Mouse (Mus musculus) liver, embryonic 12.5 days (tissue): Measurements from ENCODE around the gene Tcf7l2. TPM values are rescaled to one million over a fixed set of nuclear protein-coding genes. Genes with fewer than 3 reads are reported as not detected.
A peak's percentile ranks its signal among the peaks of the same experiment; 100 is the strongest.

Experiments
- ATAC-seq: fragments of 200-750 bp; cut with Nextera tagmentation; 2 replicates; pipeline ENCODE4 v1.8.0; 2017; ENCODE audit warnings: moderate number of reproducible peaks, mild to moderate bottlenecking, moderate library complexity
- H3K27ac ChIP-seq: fragments of 300-500 bp; sonication (generic); 2 replicates; pipeline ENCODE4 v1.5.1; 2016; ENCODE audit warnings: mild to moderate bottlenecking
- H3K27me3 ChIP-seq: fragments of 300-500 bp; sonication (generic); replicated peaks from 2 replicates; pipeline ENCODE4 v1.6.1; 2016; ENCODE audit warnings: mild to moderate bottlenecking, moderate library complexity
- H3K36me3 ChIP-seq: fragments of 300-500 bp; sonication (generic); 2 replicates; pipeline ENCODE4 v1.6.1; 2016; ENCODE audit warnings: mild to moderate bottlenecking, moderate library complexity
- H3K4me1 ChIP-seq: fragments of 300-500 bp; sonication (generic); 2 replicates; pipeline ENCODE4 v1.6.1; 2016
- H3K4me2 ChIP-seq: fragments of 300-500 bp; sonication (generic); 2 replicates; pipeline ENCODE4 v1.6.1; 2016; ENCODE audit warnings: mild to moderate bottlenecking, moderate library complexity
- H3K4me3 ChIP-seq: fragments of 300-500 bp; sonication (generic); 2 replicates; pipeline ENCODE4 v1.5.1; 2016; ENCODE audit warnings: mild to moderate bottlenecking, moderate library complexity
- H3K9ac ChIP-seq: fragments of 300-500 bp; sonication (generic); 2 replicates; pipeline ENCODE4 v1.6.1; 2016; ENCODE audit warnings: mild to moderate bottlenecking, moderate library complexity
- H3K9me3 ChIP-seq: fragments of 300-500 bp; sonication (generic); replicated peaks from 2 replicates; pipeline ENCODE4 v1.6.1; 2016; ENCODE audit warnings: mild to moderate bottlenecking, moderate library complexity
- WGBS: fragments of 180-500 bp; shearing (Covaris S2); methylation state at CpG from one replicate; pipeline ENCODE4 v1.1.7; 2016; ENCODE audit not compliant: insufficient replicate concordance; 5-methylcytosine and 5-hydroxymethylcytosine counted together
- polyA plus RNA-seq: library from polyadenylated mRNA; unstranded; fragments of >200 nt; fragmentation: Nextera tagmentation; extraction: Ambion mirVana; gene quantifications from 2 replicates; pipeline ENCODE4 v1.2.1, GENCODE M21; 2016

The Tcf7l2 gene
- polyA plus RNA-seq, 1 experiment from 2014 or later, result 23.0 TPM

GRCm38 (mm10) chr19:55708031-55708554, 33.5 kb upstream of the Tcf7l2 start:
- Histone ChIP-seq H3K36me3 (no peaks in the 10 kb centered on the region), H3K4me1 (no peaks in the 10 kb centered on the region), H3K27ac (no peak overlapping the region), H3K27me3 (peaks cover 8% of the 10 kb centered on the region; the same call in 1 of the 2 replicates), H3K9me3 (no peaks in the 10 kb centered on the region), H3K4me2 (no peak overlapping the region), H3K4me3 (no peak overlapping the region), H3K9ac (no peak overlapping the region)
- no peak for ATAC-seq
- WGBS, result 76% methylated on average over 8 of the region's 8 CpGs

GRCm38 (mm10) chr19:55710841-55711240, 30.8 kb upstream of the Tcf7l2 start:
- Histone ChIP-seq H3K9me3 (no peaks in the 10 kb centered on the region), H3K4me1 (peaks cover 9% of the 10 kb centered on the region; the same call in 1 of the 2 replicates), H3K36me3 (no peaks in the 10 kb centered on the region), H3K4me3 (no peak overlapping the region), H3K4me2 (no peak overlapping the region), H3K9ac (no peak overlapping the region), H3K27ac (no peak overlapping the region), H3K27me3 (peaks cover 8% of the 10 kb centered on the region)
- ATAC-seq, result no peak
- 70% methylated on average over 5 of the region's 5 CpGs for WGBS

- 68% methylated on average over 5 of the region's 5 CpGs for WGBS
- Histone ChIP-seq H3K4me3 (no peak overlapping the region), H3K27me3 (peaks cover 15% of the 10 kb centered on the region), H3K27ac (no peak overlapping the region), H3K4me2 (no peak overlapping the region), H3K36me3 (no peaks in the 10 kb centered on the region), H3K4me1 (peaks cover 9% of the 10 kb centered on the region; the same call in 1 of the 2 replicates), H3K9ac (no peak overlapping the region), H3K9me3 (no peaks in the 10 kb centered on the region)
- no peak for ATAC-seq
Measured at GRCm38 (mm10) chr19:55711701-55712100, 29.9 kb upstream of the Tcf7l2 start.

- WGBS, result 80% methylated on average over 2 of the region's 2 CpGs
Measured at GRCm38 (mm10) chr19:55712678-55713077, 28.9 kb upstream of the Tcf7l2 start.

GRCm38 (mm10) chr19:55714015-55714414, 27.6 kb upstream of the Tcf7l2 start:
- Histone ChIP-seq H3K4me2 (no peak overlapping the region), H3K4me1 (peaks cover 10% of the 10 kb centered on the region; the same call in 1 of the 2 replicates), H3K27ac (no peak overlapping the region), H3K4me3 (no peak overlapping the region), H3K9ac (no peak overlapping the region), H3K36me3 (no peaks in the 10 kb centered on the region), H3K27me3 (peaks cover 15% of the 10 kb centered on the region), H3K9me3 (no peaks in the 10 kb centered on the region)
- WGBS, result 35% methylated on average over 4 of the region's 4 CpGs
- no peak for ATAC-seq

More at GRCm38 (mm10) chr19:55712678-55713077, 28.9 kb upstream of the Tcf7l2 start:
- H3K27ac ChIP-seq, result no peak overlapping the region
- peaks cover 9% of the 10 kb centered on the region; the same call in 1 of the 2 replicates for H3K4me1 ChIP-seq
- H3K4me3 ChIP-seq, result no peak overlapping the region
- peaks cover 15% of the 10 kb centered on the region for H3K27me3 ChIP-seq
- H3K9ac ChIP-seq, result no peak overlapping the region
- H3K9me3 ChIP-seq, result no peaks in the 10 kb centered on the region
- no peak overlapping the region for H3K4me2 ChIP-seq
- ATAC-seq, result no peak
- H3K36me3 ChIP-seq, result no peaks in the 10 kb centered on the region

GRCm38 (mm10) chr19:55714665-55715064, 27.0 kb upstream of the Tcf7l2 start:
- no peaks in the 10 kb centered on the region for H3K36me3 ChIP-seq
- no peak overlapping the region for H3K4me2 ChIP-seq
- no peak for ATAC-seq
- H3K9ac ChIP-seq, result no peak overlapping the region
- WGBS, result 31% methylated on average over 3 of the region's 3 CpGs
- H3K9me3 ChIP-seq, result no peaks in the 10 kb centered on the region
- H3K4me1 ChIP-seq, result peaks cover 12% of the 10 kb centered on the region; the same call in 1 of the 2 replicates
- H3K27ac ChIP-seq, result no peak overlapping the region
- peaks cover 15% of the 10 kb centered on the region for H3K27me3 ChIP-seq
- no peak overlapping the region for H3K4me3 ChIP-seq

- ATAC-seq, result no peak
- WGBS, result 60% methylated on average over 6 of the region's 6 CpGs
- Histone ChIP-seq H3K9me3 (no peaks in the 10 kb centered on the region), H3K9ac (no peak overlapping the region), H3K27me3 (peaks cover 23% of the 10 kb centered on the region), H3K4me2 (no peak overlapping the region), H3K4me3 (no peak overlapping the region), H3K27ac (no peak overlapping the region), H3K4me1 (peaks cover 13% of the 10 kb centered on the region), H3K36me3 (no peaks in the 10 kb centered on the region)
Measured at GRCm38 (mm10) chr19:55719083-55719482, 22.5 kb upstream of the Tcf7l2 start.

GRCm38 (mm10) chr19:55719524-55720408, 21.9 kb upstream of the Tcf7l2 start:
- 62% methylated on average over 20 of the region's 20 CpGs for WGBS

GRCm38 (mm10) chr19:55720409-55721092, 21.1 kb upstream of the Tcf7l2 start:
- Histone ChIP-seq H3K36me3 (no peaks in the 10 kb centered on the region), H3K9ac (no peak overlapping the region), H3K9me3 (no peaks in the 10 kb centered on the region), H3K4me3 (no peak overlapping the region), H3K4me2 (no peak overlapping the region), H3K27me3 (peaks cover 23% of the 10 kb centered on the region), H3K27ac (no peak overlapping the region), H3K4me1 (peaks cover 9% of the 10 kb centered on the region)
- WGBS, result 58% methylated on average over 16 of the region's 16 CpGs
- ATAC-seq, result no peak

More at GRCm38 (mm10) chr19:55719524-55720408, 21.9 kb upstream of the Tcf7l2 start:
- peaks cover 23% of the 10 kb centered on the region for H3K27me3 ChIP-seq
- no peak overlapping the region for H3K9ac ChIP-seq
- H3K4me2 ChIP-seq, result no peak overlapping the region
- peaks cover 9% of the 10 kb centered on the region for H3K4me1 ChIP-seq
- ATAC-seq, result no peak
- H3K9me3 ChIP-seq, result no peaks in the 10 kb centered on the region
- H3K36me3 ChIP-seq, result no peaks in the 10 kb centered on the region
- H3K4me3 ChIP-seq, result no peak overlapping the region
- H3K27ac ChIP-seq, result no peak overlapping the region

- Histone ChIP-seq H3K4me1 (peaks cover 9% of the 10 kb centered on the region), H3K9ac (no peak overlapping the region), H3K4me2 (no peak overlapping the region), H3K9me3 (no peaks in the 10 kb centered on the region), H3K4me3 (no peak overlapping the region), H3K27ac (no peak overlapping the region), H3K36me3 (no peaks in the 10 kb centered on the region), H3K27me3 (peaks cover 16% of the 10 kb centered on the region)
- ATAC-seq, result no peak
- 37% methylated on average over 6 of the region's 6 CpGs for WGBS
Measured at GRCm38 (mm10) chr19:55722376-55722775, 19.2 kb upstream of the Tcf7l2 start.

GRCm38 (mm10) chr19:55729376-55729775, 12.2 kb upstream of the Tcf7l2 start:
- H3K27me3 ChIP-seq, result no peaks in the 10 kb centered on the region
- H3K4me1 ChIP-seq, result peaks cover 15% of the 10 kb centered on the region
- H3K4me3 ChIP-seq, result no peak overlapping the region
- H3K4me2 ChIP-seq, result no peak overlapping the region
- no peak; the same call in 1 of the 2 replicates for ATAC-seq
- H3K9me3 ChIP-seq, result no peaks in the 10 kb centered on the region
- no peak overlapping the region for H3K9ac ChIP-seq
- no peak overlapping the region for H3K27ac ChIP-seq
- H3K36me3 ChIP-seq, result no peaks in the 10 kb centered on the region
- 62% methylated on average over 8 of the region's 8 CpGs for WGBS

- Histone ChIP-seq H3K4me3 (no peak overlapping the region), H3K9me3 (no peaks in the 10 kb centered on the region), H3K27ac (no peak overlapping the region), H3K36me3 (no peaks in the 10 kb centered on the region), H3K27me3 (peaks cover 8% of the 10 kb centered on the region; the same call in 1 of the 2 replicates), H3K9ac (no peak overlapping the region), H3K4me1 (peaks cover 15% of the 10 kb centered on the region), H3K4me2 (peak overlapping the region; percentile 12; the same call in 1 of the 2 replicates)
- ATAC-seq, result peak; percentile 88
- 16% methylated on average over 6 of the region's 6 CpGs for WGBS
Measured at GRCm38 (mm10) chr19:55732499-55732898, 9.1 kb upstream of the Tcf7l2 start.
